Mouse (Mus musculus) central nervous system, embryonic 14 days (tissue): ENCODE data around the gene Kbtbd13. TPM values are rescaled to one million over a fixed set of nuclear protein-coding genes. Genes with fewer than 3 reads are reported as not detected.

ENCODE experiments used
- polyA plus RNA-seq: library from polyadenylated mRNA; depleted of rRNA; stranded (reverse); fragments of >200 nt; gene quantifications from 2 replicates; pipeline ENCODE4 v1.2.3, GENCODE M21; 2012; rRNA removed

The Kbtbd13 gene
- polyA plus RNA-seq: 0.42 and 0.75 TPM in 2 replicates

GRCm38 (mm10) chr9:65391613-65391964 lies at the start of gene Kbtbd13:
Gene Kbtbd13, minus strand, starts transcription at chr9:65391652.

GRCm38 (mm10) chr9:65435671-65436301 lies 44.3 kb upstream of the Kbtbd13 start, which contains the start of gene Mtfmt:
Gene Mtfmt, plus strand, starts transcription at chr9:65435782.

DNA sequence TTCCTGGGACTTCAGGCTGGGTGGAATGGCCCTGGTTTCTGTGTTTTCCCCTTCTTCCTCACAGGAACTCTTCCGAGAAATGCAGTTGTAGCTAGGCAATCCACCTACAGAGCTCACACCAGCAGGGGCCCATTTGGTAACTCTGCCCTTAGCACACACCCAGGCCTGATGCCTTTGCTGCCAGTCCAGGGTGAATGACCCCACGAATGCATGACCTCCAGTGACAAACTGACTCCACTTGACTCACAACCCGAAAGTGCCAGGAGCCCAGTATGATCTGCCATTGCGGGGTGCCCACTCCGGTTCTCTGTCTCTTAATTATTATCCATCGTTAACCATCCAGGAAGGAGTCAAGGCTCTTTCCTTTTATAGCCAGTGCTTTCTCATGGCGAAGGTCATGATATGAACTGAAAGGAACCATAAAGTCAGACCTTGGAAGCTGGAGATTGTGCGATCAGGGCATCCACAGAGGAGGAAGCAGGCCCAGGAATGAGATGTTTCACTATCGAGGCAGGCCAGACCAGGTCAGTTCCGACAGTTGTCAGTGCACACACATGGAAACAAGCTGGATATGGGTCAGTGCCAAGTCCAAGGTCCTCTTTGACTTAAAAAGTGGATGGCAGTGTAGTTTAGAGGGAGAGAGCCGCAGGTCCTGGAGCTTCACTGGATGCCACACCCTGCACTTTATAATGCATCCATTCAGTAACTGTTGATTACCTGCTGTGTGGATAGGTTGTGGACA lies 31.5 kb upstream of the Kbtbd13 start, which contains the start of gene Slc51b:
Gene Slc51b (minus strand): TSS at position 196 of the 742 bp plus-strand sequence.

DNA sequence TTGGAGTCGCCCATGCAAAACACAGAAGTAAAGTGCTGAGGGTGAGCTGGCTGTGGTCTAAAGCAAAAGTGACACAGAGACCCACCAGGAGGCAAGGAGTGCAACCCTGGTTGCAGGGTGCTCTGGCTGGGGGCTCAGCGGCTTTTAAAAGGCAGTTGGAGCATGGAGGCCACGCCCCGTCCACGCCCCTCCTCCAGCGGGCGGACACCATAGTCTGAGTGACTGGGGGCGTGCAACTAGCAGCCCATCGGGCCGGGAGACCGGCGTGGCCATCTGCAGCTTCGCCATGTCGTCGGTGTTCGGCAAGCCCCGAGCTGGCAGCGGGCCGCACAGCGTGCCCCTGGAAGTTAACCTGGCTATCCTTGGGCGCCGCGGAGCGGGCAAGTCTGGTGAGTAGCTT lies 6.8 kb upstream of the Kbtbd13 start, which contains the start of gene Rasl12:
Gene Rasl12 (plus strand): TSS at position 228 of the 400 bp plus-strand sequence.

GRCm38 (mm10) chr9:65360641-65361448 lies 30.6 kb downstream of the Kbtbd13 start, which contains the start of gene Ubap1l:
Gene Ubap1l, plus strand, starts transcription at chr9:65361041.

DNA sequence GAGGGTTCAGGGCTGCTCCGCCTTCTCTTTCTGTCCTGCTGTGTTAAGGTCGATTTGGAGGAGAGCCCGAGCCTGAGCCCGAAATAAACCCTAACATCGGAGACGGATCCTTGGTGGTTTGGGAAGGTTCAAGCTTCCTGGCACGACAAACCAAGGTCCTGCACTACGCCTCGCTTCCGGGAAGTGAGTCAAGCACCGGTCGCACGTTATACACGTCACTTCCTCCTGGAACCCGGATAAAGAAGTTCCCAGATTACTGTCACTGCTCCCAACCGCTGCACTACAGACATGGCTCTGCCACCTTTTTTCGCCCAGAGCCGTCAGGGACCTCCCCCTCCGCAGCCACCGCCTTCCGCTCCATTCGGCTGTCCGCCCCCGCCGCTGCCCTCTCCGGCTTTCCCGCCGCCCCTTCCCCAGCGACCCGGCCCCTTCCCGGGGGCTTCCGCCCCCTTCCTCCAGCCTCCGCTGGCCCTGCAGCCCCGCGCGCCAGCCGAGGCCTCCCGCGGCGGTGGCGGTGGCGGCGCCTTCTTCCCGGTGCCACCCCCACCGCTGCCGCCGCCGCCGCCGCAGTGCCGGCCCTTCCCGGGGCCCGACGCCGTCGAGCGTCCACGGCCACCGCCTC lies 45.5 kb downstream of the Kbtbd13 start, which contains the start of gene Pdcd7:
Gene Pdcd7 (plus strand): TSS at position 251 of the 622 bp plus-strand sequence.

Other genes with a start within 250 kb of the Kbtbd13 start
- gene Parp16, start 196.3 kb downstream of the Kbtbd13 start, polyA plus RNA-seq: 4.9 and 6.8 TPM in 2 replicates
- gene Cilp, start 126.5 kb downstream of the Kbtbd13 start, polyA plus RNA-seq: 0.23 and 0.93 TPM in 2 replicates
- gene Clpx, start 97.4 kb downstream of the Kbtbd13 start, polyA plus RNA-seq: 21.0 and 21.8 TPM in 2 replicates
- gene Pdcd7, start 45.5 kb downstream of the Kbtbd13 start, polyA plus RNA-seq: 15.6 and 16.1 TPM in 2 replicates
- 5.6 and 6.2 TPM in 2 replicates for gene Ubap1l, start 30.6 kb downstream of the Kbtbd13 start, polyA plus RNA-seq
- gene Rasl12, start 6.9 kb upstream of the Kbtbd13 start, polyA plus RNA-seq: 6.1 and 7.1 TPM in 2 replicates
- not detected in 2 replicates for gene Slc51b, start 31.3 kb upstream of the Kbtbd13 start, polyA plus RNA-seq
- 25.3 and 27.0 TPM in 2 replicates for gene Mtfmt, start 44.1 kb upstream of the Kbtbd13 start, polyA plus RNA-seq
- gene Spg21, start 69.3 kb upstream of the Kbtbd13 start, polyA plus RNA-seq: 54.4 and 58.0 TPM in 2 replicates
- 1.4 and 1.9 TPM in 2 replicates for gene Ankdd1a, start 128.5 kb upstream of the Kbtbd13 start, polyA plus RNA-seq
- gene Plekho2, start 188.4 kb upstream of the Kbtbd13 start, polyA plus RNA-seq: 5.5 and 8.3 TPM in 2 replicates
- 9.0 and 11.4 TPM in 2 replicates for gene Pif1, start 195.5 kb upstream of the Kbtbd13 start, polyA plus RNA-seq
- gene Rbpms2, start 238.0 kb upstream of the Kbtbd13 start, polyA plus RNA-seq: 5.9 and 9.1 TPM in 2 replicates